7 mouse cellular contexts compared by ENCODE assay signal in genomic region chr12:112987877-112988276, GRCm38 (mm10). TPM values are rescaled to one million over a fixed set of nuclear protein-coding genes. Genes with fewer than 3 reads are reported as not detected.
DNase-seq lines count a peak whose midpoint lies in the region; ATAC-seq lines count a peak whose summit lies in the region.

No protein-coding gene starts in this region.

- intact Hi-C loops in left cerebral cortex, postnatal 25 days (cut with DNase I): no loop called here

- peak; percentile 42 to 53 for DNase-seq in kidney, postnatal 25 days
- no peak for DNase-seq in kidney, adult 11 months
- DNase-seq in ES-CJ7 (ENCODE audit: low read depth, low spot score): peak; percentile 33
- peak; percentile 33 for DNase-seq in adrenal gland, postnatal 25 days
- DNase-seq in left cerebral cortex, postnatal 25 days (ENCODE audit: low spot score in 2 of 2): no peak
- no peak for DNase-seq in c-Kit-positive CD71-positive TER-119-positive erythroid progenitor cells, embryonic 14.5 days (ENCODE audit: low spot score)

- 0 out of 2 replicates have a peak, but pooled peaks have one; percentile 36 for ATAC-seq in monocyte, adult 5-6 weeks (replicated peaks; ENCODE audit: insufficient number of reproducible peaks, low FRiP score, low TSS enrichment, poor library complexity, severe bottlenecking)

RNA-seq across cellular contexts. Expression of gene Btbd6, which starts 11.6 kb away (rescaled TPM):
- 21.7 and 26.8 TPM in 2 replicates for total RNA-seq in adrenal gland, postnatal 25 days (2021)
- total RNA-seq in monocyte, adult 5-6 weeks (2017): 2.6 to 4.7 TPM (median 3.0 TPM) in 3 replicates
- total RNA-seq in left cerebral cortex, postnatal 25 days (2021): 10 to 100 TPM; 55.9 to 60.9 TPM

RNA-seq across cellular contexts. Expression of gene Brf1, which starts 12.6 kb away (rescaled TPM):
- total RNA-seq in adrenal gland, postnatal 25 days (2021): 65.9 and 68.8 TPM in 2 replicates
- 84.1 to 109 TPM (median 105 TPM) in 3 replicates for total RNA-seq in monocyte, adult 5-6 weeks (2017)
- 10 to 100 TPM; 45.0 to 50.4 TPM for total RNA-seq in left cerebral cortex, postnatal 25 days (2021)

RNA-seq across cellular contexts. Expression of gene Pacs2, which starts 26.4 kb away (rescaled TPM):
- total RNA-seq in adrenal gland, postnatal 25 days (2021): 45.6 and 55.5 TPM in 2 replicates
- total RNA-seq in monocyte, adult 5-6 weeks (2017): 20.5 to 30.3 TPM (median 27.8 TPM) in 3 replicates
- total RNA-seq in left cerebral cortex, postnatal 25 days (2021): 10 to 100 TPM; 63.3 to 79.9 TPM

RNA-seq across cellular contexts. Expression of gene Nudt14, which starts 46.0 kb away (rescaled TPM):
- 26.6 and 40.7 TPM in 2 replicates for total RNA-seq in adrenal gland, postnatal 25 days (2021)
- 6.5 to 9.3 TPM (median 7.9 TPM) in 3 replicates for total RNA-seq in monocyte, adult 5-6 weeks (2017)
- 10 to 100 TPM; 10.8 to 11.5 TPM for total RNA-seq in left cerebral cortex, postnatal 25 days (2021)

RNA-seq across cellular contexts. Expression of gene Jag2, which starts 58.3 kb away (rescaled TPM):
- total RNA-seq in adrenal gland, postnatal 25 days (2021): 7.6 and 8.4 TPM in 2 replicates
- total RNA-seq in monocyte, adult 5-6 weeks (2017): 0.11 to 3.6 TPM (median 3.4 TPM) in 3 replicates
- total RNA-seq in left cerebral cortex, postnatal 25 days (2021): 10 to 100 TPM; 50.1 to 55.1 TPM

Comparison
In these comparisons a context has a peak if more than half of its experiments do, and no peak if none do; other contexts are left out.
1. DNase-seq: peak in kidney, postnatal 25 days (2 of 2), ES-CJ7 (single experiment) and adrenal gland, postnatal 25 days (single experiment); none in kidney, adult 11 months (single experiment), left cerebral cortex, postnatal 25 days (0 of 2) and c-Kit-positive CD71-positive TER-119-positive erythroid progenitor cells, embryonic 14.5 days (single experiment).